Mouse (Mus musculus) lung, adult 2 months (tissue): ENCODE measurements around the gene Gm15319.
"Not testable (repeated sequence)": the region's sequence is repeated elsewhere in the genome, so short reads cannot be mapped to it uniquely, and the experiment has no call there.

ENCODE experiments used
- CTCF ChIP-seq: fragments of 200-500 bp; IDR thresholded peaks from 2 replicates; pipeline ENCODE4 v1.5.1; 2011; ENCODE audit warnings: mild to moderate bottlenecking, low read length, control low read depth; ENCODE audit not compliant: insufficient read depth
- POLR2A ChIP-seq: fragments of 200-500 bp; IDR thresholded peaks from 2 replicates; pipeline ENCODE4 v1.6.1; 2011; ENCODE audit warnings: low read depth, mild to moderate bottlenecking, control low read depth, low read length, borderline replicate concordance; ENCODE audit errors: extremely low read depth

GRCm38 (mm10) chr8:20384131-20384530, 21.1 kb upstream of the Gm15319 start:
- TF ChIP-seq POLR2A, CTCF: not testable (repeated sequence)
